Mouse (Mus musculus) brain, embryonic 14.5 days (tissue): ENCODE measurements at regions not wholly inside any gene's neighbourhood (a gene's known extent, or its start where the extent isn't known, plus 50 kb on each side); places are given as distances from the start of the nearest gene placed in this dataset.

ENCODE experiments used
- CTCF ChIP-seq: fragments of 200-500 bp; IDR thresholded peaks from 2 replicates; pipeline ENCODE4 v1.5.1; 2012; ENCODE audit warnings: inconsistent platforms, mild to moderate bottlenecking, moderate library complexity, borderline replicate concordance; ENCODE audit not compliant: insufficient read depth, insufficient read length; ENCODE audit errors: extremely low read depth
- POLR2A ChIP-seq: fragments of 200-500 bp; IDR thresholded peaks from 2 replicates; pipeline ENCODE4 v1.6.1; 2012; ENCODE audit warnings: mild to moderate bottlenecking, inconsistent platforms, borderline replicate concordance; ENCODE audit not compliant: poor library complexity, insufficient read depth, insufficient read length, severe bottlenecking; ENCODE audit errors: extremely low read depth

DNA sequence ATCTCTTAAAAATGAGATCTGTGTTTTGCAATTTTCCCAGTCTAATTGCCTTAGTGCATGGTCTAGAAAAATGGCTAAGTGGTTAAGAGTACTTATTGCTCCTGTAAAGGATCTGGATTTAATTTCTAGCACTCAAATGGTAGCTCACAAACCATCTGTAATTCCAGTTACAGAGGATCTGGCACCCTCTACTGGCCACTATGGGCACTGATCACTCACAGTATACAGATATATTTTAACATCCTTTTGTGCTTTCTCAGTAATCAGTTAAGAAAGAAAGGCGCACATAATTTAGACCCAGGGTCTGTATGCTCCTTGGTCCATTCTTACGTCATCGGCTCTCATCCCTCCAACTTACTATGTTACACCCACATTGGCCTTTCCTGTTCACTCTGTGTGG is 120.3 kb downstream of the Pih1h3b start:
- no peak for TF ChIP-seq POLR2A
- no peak for TF ChIP-seq CTCF
